Mouse (Mus musculus) heart, adult 2 months (tissue): ENCODE data around the gene Ctdnep1.

Experiments used
- CTCF ChIP-seq: fragments of 200-600 bp; IDR thresholded peaks from 2 replicates; pipeline ENCODE4 v1.8.1; 2022; ENCODE audit warnings: antibody characterized with exemption, mild to moderate bottlenecking, moderate library complexity
- EP300 ChIP-seq: fragments of 200-500 bp; IDR thresholded peaks from 2 replicates; pipeline ENCODE4 v1.6.1; 2011; ENCODE audit warnings: low read depth, low read length, control low read depth; ENCODE audit not compliant: insufficient read depth
- POLR2A ChIP-seq: fragments of 200-500 bp; IDR thresholded peaks from 2 replicates; pipeline ENCODE4 v1.6.1; 2011; ENCODE audit warnings: mild to moderate bottlenecking, low read depth, low read length, control low read depth; ENCODE audit not compliant: insufficient read depth

GRCm38 (mm10) chr11:69966860-69967517 lies 14.0 kb upstream of the Ctdnep1 start:
- no peak for TF ChIP-seq CTCF
- no peak; the same call in 1 of the 2 replicates for TF ChIP-seq POLR2A
- TF ChIP-seq EP300: no peak
